8 mouse cellular contexts compared by ENCODE assay signal in genomic region chr11:6291401-6292115, GRCm38 (mm10). TPM values are rescaled to one million over a fixed set of nuclear protein-coding genes. Genes with fewer than 3 reads are reported as not detected.
A peak's percentile ranks its signal among the peaks of the same experiment; 100 is the strongest.
DNase-seq lines count a peak whose midpoint lies in the region; ATAC-seq and TF ChIP-seq lines count a peak whose summit lies in the region.

Gene Ogdh, plus strand, starts transcription at chr11:6291633.

- TF ChIP-seq CTCF in ES-Bruce4 (IDR thresholded peaks at IDR 0.05; ENCODE audit: low read depth, low read length) = no peak
- TF ChIP-seq CTCF in liver, postnatal 0 days (IDR thresholded peaks at IDR 0.05; ENCODE audit: low read depth) = no peak

- peak within 1 kb of the TSS; percentile 90 for H3K4me3 ChIP-seq in ES-Bruce4 (ENCODE audit: low read depth, low read length)
- peak within 1 kb of the TSS; percentile 72 for H3K4me3 ChIP-seq in forebrain, embryonic 13.5 days
- H3K4me3 ChIP-seq in liver, postnatal 0 days (ENCODE audit: low read depth, low read length) = peak within 1 kb of the TSS; percentile 70
- H3K4me3 ChIP-seq in neural tube, embryonic 14.5 days (ENCODE audit: low read depth, low read length) = peak within 1 kb of the TSS; percentile 75

- DNase-seq in heart, postnatal 10 days = peak; percentile 99 to 100
- peak; percentile 95 for DNase-seq in large intestine, adult 2 months (ENCODE audit: low read depth, low spot score)
- peak; percentile 100 for DNase-seq in liver, postnatal 0 days
- DNase-seq in testis, postnatal 10 days (ENCODE audit: low spot score) = peak; percentile 99

- peak; percentile 34 for TF ChIP-seq POLR2A in ES-Bruce4 (IDR thresholded peaks at IDR 0.05; ENCODE audit: insufficient read depth, low read length)

- intact Hi-C loops in heart, postnatal 10 days (cut with DNase I) = loop anchor here (2.0 kb wide), 1 partner anchor 17 kb away; the partner anchor contains the start of gene Tmed4

- peak; percentile 94 for ATAC-seq in cerebellum, adult (ENCODE audit: insufficient number of reproducible peaks, low FRiP score, low TSS enrichment)
- peak; percentile 98 for ATAC-seq in forebrain, embryonic 13.5 days
- ATAC-seq in liver, postnatal 0 days = peak; percentile 93
- peak; percentile 98 for ATAC-seq in neural tube, embryonic 14.5 days (ENCODE audit: low read depth)

- peak within 1 kb of the TSS; percentile 75 for H3K4me2 ChIP-seq in forebrain, embryonic 13.5 days
- peak within 1 kb of the TSS; percentile 81 for H3K4me2 ChIP-seq in liver, postnatal 0 days (ENCODE audit: low read depth, low read length)
- H3K4me2 ChIP-seq in neural tube, embryonic 14.5 days (ENCODE audit: low read depth, low read length) = peak within 1 kb of the TSS; percentile 78

- H3K9me3 ChIP-seq in ES-Bruce4 (replicated peaks; ENCODE audit: control insufficient read depth, insufficient read depth, low read length, poor library complexity, severe bottlenecking) = no peaks in the 10 kb centered on the region
- no peaks in the 10 kb centered on the region for H3K9me3 ChIP-seq in forebrain, embryonic 13.5 days (replicated peaks)
- H3K9me3 ChIP-seq in liver, postnatal 0 days (ENCODE audit: low read length) = no peaks in the 10 kb centered on the region
- H3K9me3 ChIP-seq in neural tube, embryonic 14.5 days (ENCODE audit: control insufficient read depth, low read length) = no peaks in the 10 kb centered on the region

- 0 out of 2 replicates have a peak, but pooled peaks cover under 1% of the 10 kb centered on the region for H3K36me3 ChIP-seq in ES-Bruce4 (ENCODE audit: control insufficient read depth, insufficient read depth, low read length, poor library complexity, severe bottlenecking)
- H3K36me3 ChIP-seq in forebrain, embryonic 13.5 days (ENCODE audit: poor library complexity, severe bottlenecking) = no peaks in the 10 kb centered on the region
- no peaks in the 10 kb centered on the region for H3K36me3 ChIP-seq in liver, postnatal 0 days (replicated peaks; ENCODE audit: insufficient read depth, low read length)
- H3K36me3 ChIP-seq in neural tube, embryonic 14.5 days (ENCODE audit: control insufficient read depth, insufficient read depth, low read length) = no peaks in the 10 kb centered on the region

- no peaks in the 10 kb centered on the region for H3K27me3 ChIP-seq in ES-Bruce4 (ENCODE audit: control insufficient read depth, insufficient read depth, low read length, poor library complexity, severe bottlenecking)
- no peaks in the 10 kb centered on the region for H3K27me3 ChIP-seq in forebrain, embryonic 13.5 days
- H3K27me3 ChIP-seq in liver, postnatal 0 days (ENCODE audit: insufficient read depth, low read length) = no peaks in the 10 kb centered on the region
- H3K27me3 ChIP-seq in neural tube, embryonic 14.5 days (ENCODE audit: control insufficient read depth, insufficient read depth, low read length) = no peaks in the 10 kb centered on the region

- peak within 1 kb of the TSS; percentile 56 for H3K9ac ChIP-seq in ES-Bruce4 (ENCODE audit: low read depth, poor library complexity, severe bottlenecking)
- peak within 1 kb of the TSS; percentile 75 for H3K9ac ChIP-seq in forebrain, embryonic 13.5 days
- H3K9ac ChIP-seq in liver, postnatal 0 days (replicated peaks) = peak within 1 kb of the TSS; percentile 82
- H3K9ac ChIP-seq in neural tube, embryonic 14.5 days (replicated peaks; ENCODE audit: low read depth, low read length) = peak within 1 kb of the TSS; percentile 71

- H3K4me1 ChIP-seq in ES-Bruce4 (ENCODE audit: control insufficient read depth, insufficient read depth, low read length) = no peaks in the 10 kb centered on the region
- H3K4me1 ChIP-seq in forebrain, embryonic 13.5 days = peaks cover 12% of the 10 kb centered on the region
- H3K4me1 ChIP-seq in liver, postnatal 0 days (ENCODE audit: insufficient read depth) = peaks cover 38% of the 10 kb centered on the region
- peaks cover 6% of the 10 kb centered on the region for H3K4me1 ChIP-seq in neural tube, embryonic 14.5 days (ENCODE audit: control insufficient read depth, insufficient read depth, low read length)

- 0% methylated on average over 58 of the region's 77 CpGs for WGBS in forebrain, embryonic 13.5 days
- WGBS in large intestine, adult 2 months = 1% methylated on average over 76 of the region's 77 CpGs
- under 1% methylated on average over 60 of the region's 77 CpGs for WGBS in liver, postnatal 0 days (ENCODE audit: insufficient replicate concordance)
- under 1% methylated on average over 75 of the region's 77 CpGs for WGBS in neural tube, embryonic 14.5 days

- TF ChIP-seq EP300 in ES-Bruce4 (IDR thresholded peaks at IDR 0.05; ENCODE audit: insufficient read depth, low read depth, low read length) = no peak
- no peak; the same call in 1 of the 2 replicates for TF ChIP-seq EP300 in liver, postnatal 0 days (IDR thresholded peaks at IDR 0.05; ENCODE audit: low read depth)

- peak within 1 kb of the TSS; percentile 74 for H3K27ac ChIP-seq in ES-Bruce4 (ENCODE audit: insufficient read depth, low read length)
- H3K27ac ChIP-seq in forebrain, embryonic 13.5 days = peak within 1 kb of the TSS; percentile 85
- peak within 1 kb of the TSS; percentile 98 for H3K27ac ChIP-seq in liver, postnatal 0 days (ENCODE audit: low read depth)
- H3K27ac ChIP-seq in neural tube, embryonic 14.5 days (ENCODE audit: low read depth, low read length) = peak within 1 kb of the TSS; percentile 95

RNA-seq across cellular contexts. Expression of gene Ogdh, which starts in this region (rescaled TPM):
- 75.7 and 77.6 TPM in 2 replicates for polyA plus RNA-seq in ES-Bruce4 (2011; ENCODE audit: insufficient read depth, insufficient read length, low read depth, missing spikeins)
- 71.2 and 85.4 TPM in 2 replicates for polyA plus RNA-seq in forebrain, embryonic 13.5 days (2015; fragmentation: Nextera tagmentation; extraction: Ambion mirVana)
- total RNA-seq in heart, postnatal 10 days (2021) = 1,000 to 10,000 TPM; 1,296 to 1,304 TPM
- polyA plus RNA-seq in large intestine, adult 2 months (2012; rRNA removed) = 221 and 357 TPM in 2 replicates
- polyA plus RNA-seq in liver, postnatal 0 days (2015; fragmentation: Nextera tagmentation; extraction: Ambion mirVana) = 48.0 and 50.1 TPM in 2 replicates
- polyA plus RNA-seq in neural tube, embryonic 14.5 days (2014; fragmentation: Nextera tagmentation; extraction: Ambion mirVana) = 115 and 131 TPM in 2 replicates

Comparison
In these comparisons a context has a peak if more than half of its experiments do, and no peak if none do; other contexts are left out.
1. Peak in every context shown above with its lines: DNase-seq, ATAC-seq, H3K4me3 ChIP-seq and H3K27ac ChIP-seq.